Mouse (Mus musculus) cerebellum, adult 9-10 months (tissue): ENCODE measurements around the gene Olfr1112.
"Not testable (repeated sequence)": the region's sequence is repeated elsewhere in the genome, so short reads cannot be mapped to it uniquely, and the experiment has no call there.

Experiments used
- DNase-seq: peaks from one replicate; pipeline ENCODE4 v3.0.0; 2022

Gene Olfr1112

DNA sequence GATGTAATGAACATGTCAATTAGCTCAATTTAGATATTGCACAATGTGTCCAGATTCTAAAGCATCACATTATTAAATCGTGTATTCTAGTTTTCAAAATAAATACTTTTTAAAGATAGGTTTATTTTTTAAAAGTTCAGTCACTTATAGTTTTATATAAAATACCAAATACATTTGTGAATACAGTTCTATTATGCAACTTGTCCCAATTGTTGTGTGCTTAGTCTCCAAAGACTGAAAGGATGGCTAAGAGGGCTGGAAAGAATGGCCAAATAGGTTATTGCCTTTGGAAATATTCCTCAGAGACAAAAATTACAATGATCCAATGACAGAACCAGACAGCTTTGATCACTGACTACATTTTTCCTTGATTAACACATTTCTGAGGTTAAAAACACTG is at the start of gene Olfr1112:
Gene Olfr1112, plus strand, starts transcription at position 301 of the 400 bp plus-strand sequence.
- no peak for DNase-seq

DNA sequence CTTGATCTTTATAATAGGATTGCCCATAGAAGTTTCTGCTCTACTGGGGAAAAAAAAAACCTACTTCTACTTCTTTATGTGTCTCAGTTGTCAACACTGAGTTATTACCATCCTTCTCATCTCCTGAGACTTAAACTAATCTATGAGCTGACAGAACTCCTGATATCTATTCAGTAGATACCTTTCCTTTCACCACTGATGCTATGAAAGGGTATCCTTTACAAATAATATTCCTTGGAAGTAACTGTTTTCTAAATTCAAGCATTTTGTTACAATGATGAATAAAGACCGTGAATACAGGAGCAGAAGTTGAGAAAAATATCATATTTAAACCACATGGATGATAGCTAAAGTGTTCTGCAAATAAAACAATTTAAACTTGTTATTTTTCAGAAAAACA is 47.4 kb upstream of the Olfr1112 start, which contains the start of gene Olfr1110:
Gene Olfr1110, minus strand, starts transcription at position 101 of the 400 bp plus-strand sequence.
- DNase-seq: no peak

DNA sequence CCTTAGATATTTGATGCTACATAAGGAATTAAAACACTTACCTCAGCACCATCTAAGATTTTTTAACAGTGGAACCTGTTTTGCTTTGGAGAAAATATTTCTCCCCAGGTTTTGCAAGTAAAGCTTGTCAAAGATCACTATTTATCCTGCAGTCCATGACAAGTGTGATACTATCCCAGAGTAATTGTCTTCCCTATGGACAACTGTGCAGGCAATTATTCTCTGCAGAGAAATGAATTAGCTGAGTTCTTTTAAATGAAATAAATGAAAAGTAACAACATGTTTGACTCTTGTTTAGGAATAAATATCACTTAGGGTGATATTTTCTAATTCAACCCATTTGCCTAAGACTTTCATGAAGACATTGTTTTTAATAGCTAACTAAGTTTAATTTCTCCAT is 35.1 kb upstream of the Olfr1112 start, which contains the start of gene Olfr1111:
Gene Olfr1111, minus strand, starts transcription at position 101 of the 400 bp plus-strand sequence.
- DNase-seq: no peak

DNA sequence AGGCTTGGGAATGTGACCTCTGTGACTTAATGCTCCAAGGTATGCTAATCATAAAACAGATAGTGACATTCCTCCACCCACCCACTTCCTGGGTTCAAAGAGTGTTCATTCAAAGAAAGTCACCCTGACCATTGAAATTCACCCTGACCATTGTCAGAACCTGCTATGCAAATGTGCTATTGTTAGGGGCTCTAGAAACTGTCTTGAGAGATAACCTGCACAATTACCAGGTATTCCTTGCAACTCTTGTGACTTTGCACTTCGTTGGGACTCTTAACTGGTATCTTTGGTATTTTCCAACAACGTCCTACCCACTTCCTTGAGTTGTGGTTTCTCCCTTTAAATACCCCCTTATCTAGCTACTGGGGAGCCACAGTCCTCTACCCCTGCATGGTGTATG is 19.9 kb upstream of the Olfr1112 start:
- not testable (repeated sequence) for DNase-seq

DNA sequence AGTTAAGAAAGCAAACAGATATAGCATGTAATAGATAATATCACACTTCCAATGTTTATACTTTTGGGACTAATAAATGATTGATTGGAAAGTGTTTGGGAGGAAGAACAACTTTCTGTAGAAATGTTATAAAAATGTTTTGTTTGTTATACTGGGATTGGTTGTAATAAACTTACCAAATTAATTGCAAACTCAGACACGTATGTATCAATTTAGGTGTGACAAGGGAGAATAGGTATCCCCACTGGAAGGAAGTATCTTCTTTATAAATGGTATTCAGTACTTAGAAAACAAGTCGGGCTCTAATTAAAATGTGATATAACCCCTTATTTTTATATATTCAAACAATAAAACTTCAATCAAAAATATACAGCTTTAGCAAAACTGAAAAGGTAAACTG is 21.1 kb downstream of the Olfr1112 start, which contains the start of gene Olfr1113:
Gene Olfr1113, plus strand, starts transcription at position 301 of the 400 bp plus-strand sequence.
- no peak for DNase-seq
